Mouse (Mus musculus) NIH3T3 (cell line): ENCODE data around the gene Smug1.

Experiments
- DNase-seq: peaks from one replicate; pipeline ENCODE4 v3.0.0-alpha.2; 2012; ENCODE audit warnings: low read depth

Smug1 gene

GRCm38 (mm10) chr15:103176874-103177421 is 10.1 kb upstream of the Smug1 start:
- peak; percentile 90 for DNase-seq

- DNase-seq, result no peak
Measured at GRCm38 (mm10) chr15:103173251-103173650, 6.4 kb upstream of the Smug1 start.

- peak; percentile 85 for DNase-seq
Measured at GRCm38 (mm10) chr15:103172537-103172936, 5.6 kb upstream of the Smug1 start.

- peak; percentile 61 for DNase-seq
Measured at GRCm38 (mm10) chr15:103171276-103171675, 4.4 kb upstream of the Smug1 start.

GRCm38 (mm10) chr15:103170316-103170679 is 3.4 kb upstream of the Smug1 start:
- no peak for DNase-seq

- no peak for DNase-seq
Measured at GRCm38 (mm10) chr15:103169612-103170315, 2.9 kb upstream of the Smug1 start.

- peak; percentile 56 for DNase-seq
Measured at GRCm38 (mm10) chr15:103168801-103169611, 2.1 kb upstream of the Smug1 start.

GRCm38 (mm10) chr15:103167786-103168185 is 894 bp upstream of the Smug1 start:
- no peak for DNase-seq

GRCm38 (mm10) chr15:103165924-103166323 is 968 bp downstream of the Smug1 start:
- no peak for DNase-seq

GRCm38 (mm10) chr15:103165379-103165778 is 1.5 kb downstream of the Smug1 start:
- peak; percentile 97 for DNase-seq

GRCm38 (mm10) chr15:103163182-103163919 is 3.5 kb downstream of the Smug1 start:
- peak; percentile 96 for DNase-seq

GRCm38 (mm10) chr15:103157585-103157984 is 9.3 kb downstream of the Smug1 start:
- DNase-seq, result no peak

GRCm38 (mm10) chr15:103156890-103157289 is 10.0 kb downstream of the Smug1 start:
- no peak for DNase-seq

- no peak for DNase-seq
Measured at GRCm38 (mm10) chr15:103155366-103156321, 11.2 kb downstream of the Smug1 start.

GRCm38 (mm10) chr15:103152890-103153610 is 13.8 kb downstream of the Smug1 start:
- peak; percentile 57 for DNase-seq

- no peak for DNase-seq
Measured at GRCm38 (mm10) chr15:103152371-103152770, 14.5 kb downstream of the Smug1 start.

GRCm38 (mm10) chr15:103147779-103148178 is 19.1 kb downstream of the Smug1 start:
- DNase-seq, result no peak

GRCm38 (mm10) chr15:103147422-103147690 is 19.5 kb downstream of the Smug1 start:
- DNase-seq, result no peak

- peak; percentile 26 for DNase-seq
Measured at GRCm38 (mm10) chr15:103146627-103147421, 20.1 kb downstream of the Smug1 start.
